Mouse (Mus musculus) spleen, adult 2 months (tissue): Measurements from ENCODE around the gene Bcl7b. TPM values are rescaled to one million over a fixed set of nuclear protein-coding genes. Genes with fewer than 3 reads are reported as not detected.

Experiments
- DNase-seq, 2 experiments: peaks; one replicate each; pipeline versions ENCODE4 v3.0.0 to v3.0.0-alpha.2; 2012 to 2021; ENCODE audit warnings: low spot score in 2 of 2, low read depth in 1 of 2
- H3K27ac ChIP-seq: fragments of 200-500 bp; 2 replicates; pipeline ENCODE4 v1.5.1; 2012; ENCODE audit warnings: low read length, inconsistent platforms; ENCODE audit not compliant: insufficient read depth
- H3K27me3 ChIP-seq: fragments of 200-500 bp; 2 replicates; pipeline ENCODE4 v1.6.1; 2012; ENCODE audit warnings: mild to moderate bottlenecking, moderate library complexity, low read length, inconsistent platforms; ENCODE audit not compliant: control insufficient read depth, insufficient read depth
- H3K36me3 ChIP-seq: fragments of 200-500 bp; 2 replicates; pipeline ENCODE4 v1.6.1; 2012; ENCODE audit warnings: mild to moderate bottlenecking, low read length, inconsistent platforms; ENCODE audit not compliant: control insufficient read depth, insufficient read depth
- H3K4me1 ChIP-seq: fragments of 200-500 bp; 2 replicates; pipeline ENCODE4 v1.6.1; 2011; ENCODE audit warnings: inconsistent platforms; ENCODE audit not compliant: control insufficient read depth, insufficient read depth, insufficient read length
- H3K4me3 ChIP-seq: fragments of 200-500 bp; 2 replicates; pipeline ENCODE4 v1.5.1; 2011; ENCODE audit warnings: mild to moderate bottlenecking, inconsistent platforms; ENCODE audit not compliant: insufficient read depth, insufficient read length; ENCODE audit errors: extremely low read depth
- CTCF ChIP-seq: fragments of 200-500 bp; IDR thresholded peaks from 2 replicates; pipeline ENCODE4 v1.5.1; 2011; ENCODE audit warnings: mild to moderate bottlenecking, inconsistent platforms; ENCODE audit not compliant: insufficient read depth, insufficient read length, insufficient replicate concordance; ENCODE audit errors: extremely low read depth
- POLR2A ChIP-seq: fragments of 200-500 bp; IDR thresholded peaks from 2 replicates; pipeline ENCODE4 v1.6.1; 2011; ENCODE audit warnings: low read depth, low read length, inconsistent platforms
- WGBS: fragments of 180-500 bp; shearing (Covaris S2); methylation state at CpG from one replicate; pipeline ENCODE4 v1.1.7; 2018; 5-methylcytosine and 5-hydroxymethylcytosine counted together
- polyA plus RNA-seq: library from polyadenylated mRNA; depleted of rRNA; stranded (reverse); fragments of >200 nt; gene quantifications from 2 replicates; pipeline ENCODE4 v1.2.3, GENCODE M21; 2012; rRNA removed

The Bcl7b gene
- polyA plus RNA-seq, 1 experiment: 37.3 TPM

- 86% methylated on average over 4 of the region's 4 CpGs for WGBS
- Histone ChIP-seq H3K36me3 (peaks cover 60% of the 10 kb centered on the region), H3K27me3 (no peaks in the 10 kb centered on the region)
These were observed 62.1 kb downstream of the Bcl7b start for GRCm38 (mm10) chr5:135230186-135230585.

More at GRCm38 (mm10) chr5:135230186-135230585, 62.1 kb downstream of the Bcl7b start:
- no peaks in the 10 kb centered on the region for H3K4me1 ChIP-seq
- no peak overlapping the region for H3K4me3 ChIP-seq
- H3K27ac ChIP-seq: no peak overlapping the region
- no peak for DNase-seq
- no peak for TF ChIP-seq POLR2A
- no peak for TF ChIP-seq CTCF

Other genes with a start within 250 kb of the Bcl7b start
- gene Mettl27, start 235.9 kb upstream of the Bcl7b start, polyA plus RNA-seq: 9.8 and 11.3 TPM in 2 replicates
- gene Cldn4, start 221.3 kb upstream of the Bcl7b start, polyA plus RNA-seq: 0.38 and 0.44 TPM in 2 replicates
- 3.1 and 5.0 TPM in 2 replicates for gene Cldn3, start 182.1 kb upstream of the Bcl7b start, polyA plus RNA-seq
- 43.6 and 53.7 TPM in 2 replicates for gene Abhd11, start 159.1 kb upstream of the Bcl7b start, polyA plus RNA-seq
- gene Stx1a, start 144.8 kb upstream of the Bcl7b start, polyA plus RNA-seq: 8.5 and 9.0 TPM in 2 replicates
- gene Dnajc30, start 104.1 kb upstream of the Bcl7b start, polyA plus RNA-seq: 15.5 and 23.5 TPM in 2 replicates
- 47.5 and 67.3 TPM in 2 replicates for gene Bud23, start 103.3 kb upstream of the Bcl7b start, polyA plus RNA-seq
- 0.78 and 1.4 TPM in 2 replicates for gene Vps37d, start 90.0 kb upstream of the Bcl7b start, polyA plus RNA-seq
- 0.70 and 1.2 TPM in 2 replicates for gene Mlxipl, start 78.4 kb upstream of the Bcl7b start, polyA plus RNA-seq
- 6.1 and 7.2 TPM in 2 replicates for gene Tbl2, start 18.6 kb upstream of the Bcl7b start, polyA plus RNA-seq
- 21.9 and 22.6 TPM in 2 replicates for gene Baz1b, start 19.0 kb downstream of the Bcl7b start, polyA plus RNA-seq
- 0.55 and 0.67 TPM in 2 replicates for gene Fzd9, start 82.9 kb downstream of the Bcl7b start, polyA plus RNA-seq
- gene Fkbp6, start 181.8 kb downstream of the Bcl7b start, polyA plus RNA-seq: not detected in 2 replicates
- 0.31 and 0.55 TPM in 2 replicates for gene Trim50, start 185.0 kb downstream of the Bcl7b start, polyA plus RNA-seq
- 31.1 and 33.7 TPM in 2 replicates for gene Nsun5, start 201.7 kb downstream of the Bcl7b start, polyA plus RNA-seq
- gene Pom121, start 226.3 kb downstream of the Bcl7b start, polyA plus RNA-seq: 26.5 and 29.6 TPM in 2 replicates